Mouse (Mus musculus): ENCODE measurements around the gene Tank. TPM values are rescaled to one million over a fixed set of nuclear protein-coding genes. Genes with fewer than 3 reads are reported as not detected.

Gene Tank
- 10 to 100 TPM; 21.0 to 23.4 TPM for total RNA-seq (2021)

- intact Hi-C loops (cut with DNase I): no loop called here
- no peak for DNase-seq
Measured at GRCm38 (mm10) chr2:61578433-61578832, at the start of gene Tank. Tank (plus strand) TSS chr2:61578585.

- intact Hi-C loops (cut with DNase I): no loop called here
- DNase-seq: no peak
Measured at GRCm38 (mm10) chr2:61532326-61532725, 46.1 kb upstream of the Tank start.

GRCm38 (mm10) chr2:61533131-61533530 is 45.3 kb upstream of the Tank start:
- intact Hi-C loops (cut with DNase I): no loop called here
- DNase-seq: peak; percentile 44

- intact Hi-C loops (cut with DNase I): no loop called here
- no peak for DNase-seq
Measured at GRCm38 (mm10) chr2:61536901-61537300, 41.5 kb upstream of the Tank start.

- intact Hi-C loops (cut with DNase I): no loop called here
- no peak for DNase-seq
Measured at GRCm38 (mm10) chr2:61539378-61539777, 39.0 kb upstream of the Tank start.

- intact Hi-C loops (cut with DNase I): no loop called here
- DNase-seq: no peak
Measured at GRCm38 (mm10) chr2:61542426-61542825, 36.0 kb upstream of the Tank start.

GRCm38 (mm10) chr2:61545666-61546065 is 32.7 kb upstream of the Tank start:
- intact Hi-C loops (cut with DNase I): no loop called here
- DNase-seq: no peak

- intact Hi-C loops (cut with DNase I): no loop called here
- DNase-seq: no peak
Measured at GRCm38 (mm10) chr2:61548021-61548420, 30.4 kb upstream of the Tank start.

GRCm38 (mm10) chr2:61551680-61552079 is 26.7 kb upstream of the Tank start:
- no peak for DNase-seq
- intact Hi-C loops (cut with DNase I): no loop called here

- no peak for DNase-seq
- intact Hi-C loops (cut with DNase I): no loop called here
Measured at GRCm38 (mm10) chr2:61555367-61555766, 23.0 kb upstream of the Tank start.

- no peak for DNase-seq
- intact Hi-C loops (cut with DNase I): no loop called here
Measured at GRCm38 (mm10) chr2:61555825-61556224, 22.6 kb upstream of the Tank start.

GRCm38 (mm10) chr2:61556639-61557038 is 21.7 kb upstream of the Tank start:
- intact Hi-C loops (cut with DNase I): no loop called here
- DNase-seq: no peak

GRCm38 (mm10) chr2:61557848-61558471 is 20.4 kb upstream of the Tank start:
- intact Hi-C loops (cut with DNase I): no loop called here
- DNase-seq: no peak

GRCm38 (mm10) chr2:61561058-61561457 is 17.3 kb upstream of the Tank start:
- intact Hi-C loops (cut with DNase I): no loop called here

GRCm38 (mm10) chr2:61563202-61563601 is 15.2 kb upstream of the Tank start:
- DNase-seq: no peak
- intact Hi-C loops (cut with DNase I): no loop called here

More at GRCm38 (mm10) chr2:61561058-61561457, 17.3 kb upstream of the Tank start:
- no peak for DNase-seq

GRCm38 (mm10) chr2:61567045-61567783 is 11.2 kb upstream of the Tank start:
- DNase-seq: peak; percentile 2
- intact Hi-C loops (cut with DNase I): no loop called here

- intact Hi-C loops (cut with DNase I): no loop called here
Measured at GRCm38 (mm10) chr2:61569181-61569580, 9.2 kb upstream of the Tank start.

GRCm38 (mm10) chr2:61571343-61571955 is 6.9 kb upstream of the Tank start:
- intact Hi-C loops (cut with DNase I): no loop called here
- DNase-seq: no peak

More at GRCm38 (mm10) chr2:61569181-61569580, 9.2 kb upstream of the Tank start:
- no peak for DNase-seq

GRCm38 (mm10) chr2:61576497-61576896 is 1.9 kb upstream of the Tank start:
- intact Hi-C loops (cut with DNase I): no loop called here
- DNase-seq: no peak

- DNase-seq: no peak
- intact Hi-C loops (cut with DNase I): no loop called here
Measured at GRCm38 (mm10) chr2:61576928-61577695, 1.3 kb upstream of the Tank start.

- no peak for DNase-seq
- intact Hi-C loops (cut with DNase I): no loop called here
Measured at GRCm38 (mm10) chr2:61577696-61578062, 706 bp upstream of the Tank start.
